Mouse (Mus musculus): Measurements from ENCODE around the gene Gm10570. TPM values are rescaled to one million over a fixed set of nuclear protein-coding genes. Genes with fewer than 3 reads are reported as not detected.

Gene Gm10570
- polyA plus RNA-seq, 1 experiment: 0.14 TPM

DNA sequence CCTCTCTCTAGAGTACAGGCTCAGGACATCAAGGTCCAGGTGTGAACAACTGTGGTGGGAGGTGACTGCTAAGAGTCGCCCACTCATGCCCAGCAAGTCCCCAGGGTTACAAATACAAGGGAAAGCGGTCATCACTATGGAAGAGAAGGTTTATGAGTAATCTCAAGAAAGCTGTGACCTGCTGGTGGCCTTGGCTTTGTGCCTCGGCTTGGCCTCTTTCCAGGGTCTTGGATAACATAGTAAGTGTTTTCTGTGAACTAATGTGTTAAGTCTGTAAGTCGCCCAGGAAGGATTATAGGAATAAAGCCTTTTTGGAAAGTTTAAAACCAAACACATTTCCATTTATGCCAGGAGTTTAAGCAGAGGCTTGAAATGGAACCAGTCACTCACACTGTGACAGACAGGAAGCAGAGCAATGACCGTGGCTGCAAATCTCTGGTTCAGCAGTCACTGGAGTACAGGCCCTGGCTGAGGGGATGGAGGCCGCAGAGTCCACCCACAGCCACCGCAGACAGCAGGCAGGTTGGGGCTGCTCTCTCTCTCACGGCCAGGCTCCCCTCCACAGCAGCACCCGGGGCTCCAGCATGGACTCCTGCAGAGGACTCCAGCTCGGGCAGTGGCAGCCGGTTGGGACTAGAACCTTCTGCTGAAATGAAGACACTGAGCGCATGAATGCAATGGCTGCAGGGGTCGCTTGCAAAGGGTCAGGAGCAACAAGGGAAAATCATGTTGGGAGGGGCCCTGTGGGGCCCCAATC, 7.5 kb upstream of the Gm10570 start:
- no peak for TF ChIP-seq GATA1 (IDR thresholded peaks at IDR 0.05; ENCODE audit: low read length)

- TF ChIP-seq GATA1 (IDR thresholded peaks at IDR 0.05; ENCODE audit: low read length): no peak
Observed at GRCm38 (mm10) chr4:130313552-130313951, 5.1 kb upstream of the Gm10570 start.

- TF ChIP-seq GATA1 (IDR thresholded peaks at IDR 0.05; ENCODE audit: low read length): no peak
Observed at GRCm38 (mm10) chr4:130312526-130312925, 4.1 kb upstream of the Gm10570 start.

DNA sequence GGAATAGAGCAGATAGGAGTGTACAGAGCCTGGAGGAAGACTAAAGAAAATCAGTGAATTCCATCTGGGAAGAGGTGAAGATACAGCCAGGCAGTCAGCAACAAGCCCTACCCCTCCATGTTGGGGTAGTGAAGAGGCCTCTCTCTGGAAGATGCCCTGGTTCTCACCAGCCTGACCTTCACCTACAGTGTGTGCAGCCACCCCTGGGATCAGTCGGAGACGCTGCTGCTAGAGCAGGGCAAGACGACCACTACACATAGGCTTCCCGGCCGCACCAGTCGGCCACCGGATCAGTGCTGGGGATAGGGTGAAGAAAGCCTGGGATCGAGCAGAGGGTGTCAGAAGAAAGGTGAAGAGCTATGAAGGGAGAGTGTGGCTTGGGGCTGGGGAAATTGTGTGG, 780 bp upstream of the Gm10570 start:
- TF ChIP-seq GATA1 (IDR thresholded peaks at IDR 0.05; ENCODE audit: low read length): no peak

DNA sequence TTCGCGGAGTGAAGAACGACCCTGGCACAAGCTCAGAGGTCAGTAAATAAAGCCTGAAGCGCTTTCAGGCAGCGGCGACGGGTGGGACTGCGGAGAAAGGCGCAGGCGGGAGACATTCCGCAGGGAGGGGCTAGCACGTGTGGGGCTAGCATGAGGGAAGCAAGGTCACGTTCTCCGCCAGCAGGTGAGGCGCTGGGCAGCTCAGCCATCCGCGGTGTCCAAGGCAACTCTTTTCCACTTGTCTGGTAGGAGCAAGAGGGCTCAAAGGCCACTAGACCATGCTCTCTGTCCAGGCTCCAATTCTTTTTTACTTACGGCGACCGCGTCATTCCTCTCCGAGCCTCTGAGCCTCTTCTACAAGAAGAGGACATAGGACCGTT, 633 bp downstream of the Gm10570 start:
- TF ChIP-seq GATA1 (IDR thresholded peaks at IDR 0.05; ENCODE audit: low read length): no peak

DNA sequence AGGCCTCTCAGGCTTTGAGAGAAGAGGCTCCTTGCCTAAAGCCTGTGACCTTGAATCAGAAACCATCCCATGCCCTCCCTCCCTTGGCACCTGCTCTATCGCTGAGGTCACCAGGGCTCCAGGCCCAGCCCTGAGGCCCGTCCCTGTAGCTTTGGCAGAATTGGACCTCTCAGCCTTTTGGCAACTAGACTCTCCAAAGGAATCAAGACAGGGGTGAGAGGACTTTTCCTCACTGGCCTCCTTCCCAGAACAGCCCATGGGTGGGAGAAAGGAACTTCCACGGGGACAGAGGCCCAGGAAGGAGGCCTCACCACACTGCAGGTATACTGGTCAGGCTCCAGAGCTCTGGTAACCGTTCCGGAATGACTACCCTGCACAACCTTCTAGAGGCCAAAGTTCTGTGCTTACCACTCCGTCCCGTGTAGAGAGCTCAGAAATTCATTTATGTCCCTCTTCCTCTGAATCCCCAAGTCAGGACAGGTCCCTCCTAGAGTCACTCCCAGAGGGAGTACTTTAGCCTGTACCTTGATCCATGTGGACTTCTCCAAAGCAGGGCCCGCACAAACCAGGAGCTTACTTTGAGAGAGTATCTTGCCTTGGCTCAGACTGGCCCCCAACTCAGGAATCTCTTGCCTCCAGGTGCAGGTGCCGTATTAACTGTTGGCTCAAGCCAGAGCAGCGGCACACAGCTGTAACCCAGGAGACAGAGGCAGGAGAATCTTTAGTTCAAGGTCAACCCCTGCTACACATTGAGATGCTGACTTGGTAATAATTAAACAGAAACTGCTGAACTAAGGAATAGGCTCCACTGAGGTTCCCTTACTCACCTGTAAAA, 1.5 kb downstream of the Gm10570 start:
- TF ChIP-seq GATA1 (IDR thresholded peaks at IDR 0.05; ENCODE audit: low read length): no peak

DNA sequence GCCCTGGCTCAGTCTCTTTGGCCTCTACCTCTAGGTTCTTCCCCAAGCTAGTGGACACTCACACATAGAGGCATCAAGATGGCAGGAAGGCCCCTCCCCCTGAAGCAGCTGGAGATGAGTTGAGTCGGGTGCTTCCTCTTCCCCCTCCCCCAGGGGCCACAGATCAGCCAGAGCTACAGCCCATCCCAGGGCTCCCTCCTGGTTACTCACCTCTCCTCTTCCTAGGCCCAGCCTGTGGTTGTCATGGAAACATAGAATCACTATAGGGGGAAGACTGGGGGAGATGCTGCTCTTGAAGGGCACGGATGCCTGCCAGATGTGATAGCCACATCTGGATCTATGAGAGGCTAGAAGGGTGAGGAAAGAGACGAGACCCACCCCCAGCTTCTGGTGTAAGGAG, 3.7 kb downstream of the Gm10570 start:
- no peak for TF ChIP-seq GATA1 (IDR thresholded peaks at IDR 0.05; ENCODE audit: low read length)

DNA sequence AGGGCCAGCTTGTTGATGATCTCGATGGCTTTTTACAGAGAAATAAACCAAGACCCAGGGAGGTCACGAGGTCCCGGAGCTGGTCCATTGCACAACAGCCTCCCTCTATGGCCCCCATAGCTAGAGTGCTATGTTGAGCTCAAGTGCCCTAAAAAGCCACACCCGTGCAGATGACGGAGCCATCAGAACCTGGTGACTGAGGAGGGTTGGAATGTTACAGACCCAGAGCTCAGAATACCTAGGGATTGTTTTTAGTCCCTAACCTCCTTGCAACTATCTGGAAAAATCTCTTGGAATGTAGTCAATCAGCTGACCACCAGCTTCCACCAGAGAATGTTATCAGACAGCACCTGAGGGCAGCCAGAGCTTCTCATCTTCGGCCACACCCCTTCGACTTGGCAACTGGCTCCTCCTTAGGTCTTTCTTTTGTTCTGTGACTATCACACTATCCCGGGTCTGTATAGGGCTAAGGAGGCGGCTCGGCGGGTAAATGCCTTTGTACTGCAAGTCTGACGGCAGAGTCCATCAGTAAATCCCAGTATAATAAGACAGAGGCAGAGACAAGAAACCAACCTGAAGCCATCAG, 6.1 kb downstream of the Gm10570 start:
- TF ChIP-seq GATA1 (IDR thresholded peaks at IDR 0.05; ENCODE audit: low read length): no peak

- TF ChIP-seq GATA1 (IDR thresholded peaks at IDR 0.05; ENCODE audit: low read length): no peak
Observed at GRCm38 (mm10) chr4:130299629-130300018, 8.8 kb downstream of the Gm10570 start.

GRCm38 (mm10) chr4:130298877-130299628, 9.4 kb downstream of the Gm10570 start:
- no peak for TF ChIP-seq GATA1 (IDR thresholded peaks at IDR 0.05; ENCODE audit: low read length)

DNA sequence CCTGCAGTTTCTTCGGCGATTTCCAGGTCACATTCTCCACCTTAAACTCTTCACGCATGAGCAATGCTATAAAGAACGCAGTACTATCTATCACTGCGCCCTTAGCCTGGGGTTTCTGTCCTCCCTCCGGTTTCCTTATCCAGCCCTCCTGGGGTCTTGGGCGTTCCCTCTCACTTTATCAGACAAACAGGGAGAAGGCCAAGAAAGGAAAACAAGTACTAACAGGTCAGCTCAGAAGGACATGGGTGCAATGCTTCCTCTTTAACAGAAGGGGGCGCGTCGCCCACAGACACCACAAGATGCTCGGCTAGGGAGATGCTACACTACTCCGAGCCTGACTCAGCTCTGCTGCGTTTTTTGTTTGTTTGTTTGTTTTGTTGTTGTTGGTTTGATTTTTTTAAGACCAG, 11.3 kb downstream of the Gm10570 start:
- TF ChIP-seq GATA1 (IDR thresholded peaks at IDR 0.05; ENCODE audit: low read length): no peak

GRCm38 (mm10) chr4:130296243-130296965, 12.1 kb downstream of the Gm10570 start:
- peak; percentile 73 for TF ChIP-seq GATA1 (IDR thresholded peaks at IDR 0.05; ENCODE audit: low read length)

DNA sequence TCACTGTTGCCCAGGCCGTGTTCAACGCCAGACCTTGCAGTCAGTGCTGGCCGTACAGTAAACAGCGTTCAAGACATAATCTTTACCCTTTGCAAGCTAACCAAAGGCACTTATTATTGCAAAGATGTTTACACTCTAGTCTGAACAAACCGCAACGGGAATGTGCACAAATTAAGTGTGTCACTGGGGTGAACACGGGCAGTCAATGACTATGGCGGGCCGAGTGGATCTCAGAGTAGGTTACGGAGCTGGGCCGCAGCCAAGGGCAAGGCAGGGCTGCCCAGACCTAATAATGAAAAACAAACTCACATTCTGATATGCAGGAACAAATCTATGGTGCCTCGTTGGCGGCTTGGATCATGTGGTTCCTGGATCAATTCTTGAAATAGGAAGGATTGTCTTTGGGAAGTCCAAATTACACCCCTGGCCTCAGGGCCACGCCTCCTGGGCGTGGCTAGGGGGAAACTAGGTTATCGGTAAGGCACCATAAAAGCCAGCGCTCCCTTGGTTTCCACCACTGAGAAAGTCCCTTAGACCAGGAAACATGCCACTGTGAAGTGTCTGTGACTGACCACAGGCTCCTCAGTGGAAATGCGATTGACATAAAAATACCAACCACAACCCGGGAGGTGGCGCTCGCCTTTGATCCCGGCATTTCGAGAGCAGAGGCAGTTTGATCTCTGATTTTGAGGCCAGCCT, 13.3 kb downstream of the Gm10570 start:
- no peak for TF ChIP-seq GATA1 (IDR thresholded peaks at IDR 0.05; ENCODE audit: low read length)

DNA sequence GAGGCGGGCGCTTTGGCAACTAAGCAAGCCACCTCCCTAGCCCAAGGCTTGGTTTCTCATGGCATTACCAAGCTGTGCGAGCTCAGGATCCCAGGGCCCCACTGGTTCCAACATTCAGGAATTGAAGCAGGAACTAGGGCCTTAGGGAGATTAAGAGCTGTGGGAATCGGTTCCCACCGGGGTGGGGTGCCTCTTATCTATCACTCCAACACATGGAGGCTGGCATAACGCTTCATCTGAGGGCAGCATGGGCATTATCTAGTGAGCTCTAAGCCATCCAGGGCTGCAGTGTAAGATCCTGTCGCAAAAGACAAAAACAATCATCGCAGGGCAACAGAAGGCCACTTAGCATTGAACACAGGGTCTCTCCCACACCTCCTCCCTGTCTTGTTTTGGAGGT, 14.0 kb downstream of the Gm10570 start:
- peak; percentile 40 for TF ChIP-seq GATA1 (IDR thresholded peaks at IDR 0.05; ENCODE audit: low read length)
